Mouse (Mus musculus) frontal cortex, adult 2 months (tissue): ENCODE measurements around the gene Fat3. TPM values are rescaled to one million over a fixed set of nuclear protein-coding genes. Genes with fewer than 3 reads are reported as not detected.
A peak's percentile ranks its signal among the peaks of the same experiment; 100 is the strongest.

Experiments
- DNase-seq, 2 experiments: peaks; one replicate each; pipeline ENCODE4 v3.0.0; 2022; ENCODE audit warnings: low spot score in 1 of 2; ENCODE audit errors: extremely low spot score in 1 of 2
- polyA plus RNA-seq: library from polyadenylated mRNA; depleted of rRNA; stranded (reverse); fragments of >200 nt; gene quantifications from 2 replicates; pipeline ENCODE4 v1.2.3, GENCODE M21; 2012

Gene Fat3
- polyA plus RNA-seq, 1 experiment = 39.0 TPM

- DNase-seq = no peak
These were observed 348.1 kb downstream of the Fat3 start for GRCm38 (mm10) chr9:16152756-16153579.

DNA sequence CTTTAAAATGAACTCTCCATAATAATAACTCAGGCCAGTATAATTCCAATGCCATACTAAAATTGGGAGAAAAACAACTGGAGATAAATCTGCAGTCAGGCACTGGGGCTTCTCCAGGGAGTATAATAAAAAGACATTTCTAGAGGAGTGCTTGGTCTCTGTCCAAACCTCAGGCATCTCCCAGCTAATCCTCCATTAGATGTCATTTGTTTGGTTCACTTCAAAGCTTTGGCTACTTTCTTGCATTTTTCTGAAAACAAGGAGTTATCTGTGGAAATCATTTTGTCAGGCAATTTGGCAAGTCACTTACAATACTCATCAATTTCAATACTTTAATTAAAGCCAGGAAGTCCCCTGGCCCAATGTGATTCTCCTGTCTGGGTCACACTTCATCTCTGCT lies 351.0 kb downstream of the Fat3 start:
- no peak for DNase-seq

DNA sequence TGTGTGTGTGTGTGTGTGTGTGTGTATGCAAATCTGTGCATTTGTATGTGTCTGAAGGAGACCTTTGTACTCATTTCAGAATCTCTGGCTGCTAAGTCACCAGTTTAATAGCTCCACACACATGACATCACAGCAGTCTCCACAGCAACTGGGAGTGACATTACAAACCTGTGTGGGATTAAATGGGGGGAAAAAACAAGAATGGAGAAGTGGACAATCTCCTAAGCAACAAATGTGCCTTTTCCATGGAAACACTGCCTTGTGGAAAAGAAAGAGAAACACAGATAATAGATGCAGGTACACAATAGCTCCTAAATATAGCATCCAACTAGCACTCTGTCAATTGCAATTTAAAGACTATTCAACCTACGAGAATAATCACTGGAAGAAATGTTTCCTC lies 353.4 kb downstream of the Fat3 start:
- no peak for DNase-seq

GRCm38 (mm10) chr9:16144684-16145083 lies 356.4 kb downstream of the Fat3 start:
- no peak for DNase-seq

- DNase-seq = no peak
These were observed 361.8 kb downstream of the Fat3 start for GRCm38 (mm10) chr9:16139300-16139699.

DNA sequence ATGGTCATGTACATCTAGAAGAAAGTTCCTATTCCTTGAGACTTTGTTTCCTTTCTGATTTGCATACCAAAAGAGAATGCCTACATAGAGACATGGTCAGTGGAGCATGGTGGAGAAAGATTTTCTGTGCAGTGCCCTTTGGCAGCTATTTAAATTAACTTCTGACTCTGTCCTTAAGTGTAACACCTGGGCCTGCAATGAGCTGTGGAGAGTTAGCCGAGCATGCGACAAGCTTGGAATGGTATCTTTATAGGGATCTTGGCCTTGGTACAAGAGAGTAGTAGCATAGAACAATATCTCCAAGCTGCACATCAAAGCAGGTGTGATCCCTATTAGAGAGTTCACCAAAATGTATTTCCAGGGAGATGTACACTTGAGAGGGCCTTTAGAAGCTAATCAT lies 368.0 kb downstream of the Fat3 start:
- DNase-seq = no peak

- no peak for DNase-seq
These were observed 368.5 kb downstream of the Fat3 start for GRCm38 (mm10) chr9:16132594-16132993.

DNA sequence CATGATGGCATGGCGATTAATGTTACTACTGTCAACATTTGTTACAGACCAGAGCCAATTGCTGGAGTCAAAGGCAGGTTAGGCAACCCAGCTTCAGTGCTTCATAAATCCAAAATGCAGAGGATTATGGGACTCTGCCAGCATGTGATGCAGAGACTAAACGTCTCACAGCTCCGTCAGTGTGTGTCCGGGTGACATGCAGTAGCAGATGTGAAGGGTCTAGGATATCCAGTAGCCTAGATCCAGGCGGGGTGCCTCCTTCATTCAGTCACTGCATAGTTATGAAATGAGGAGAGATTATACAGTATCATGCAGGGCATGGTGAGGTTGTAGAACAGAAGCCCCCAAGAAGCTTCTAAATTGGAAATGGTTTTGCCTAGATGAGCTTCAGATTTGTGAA lies 379.3 kb downstream of the Fat3 start:
- no peak for DNase-seq

- DNase-seq = peak; percentile 17 to 37
These were observed 386.1 kb downstream of the Fat3 start for GRCm38 (mm10) chr9:16114821-16115485.

GRCm38 (mm10) chr9:16113936-16114642 lies 387.0 kb downstream of the Fat3 start:
- peak; percentile 88 to 89 for DNase-seq

GRCm38 (mm10) chr9:16107900-16108299 lies 393.2 kb downstream of the Fat3 start:
- DNase-seq = no peak

DNA sequence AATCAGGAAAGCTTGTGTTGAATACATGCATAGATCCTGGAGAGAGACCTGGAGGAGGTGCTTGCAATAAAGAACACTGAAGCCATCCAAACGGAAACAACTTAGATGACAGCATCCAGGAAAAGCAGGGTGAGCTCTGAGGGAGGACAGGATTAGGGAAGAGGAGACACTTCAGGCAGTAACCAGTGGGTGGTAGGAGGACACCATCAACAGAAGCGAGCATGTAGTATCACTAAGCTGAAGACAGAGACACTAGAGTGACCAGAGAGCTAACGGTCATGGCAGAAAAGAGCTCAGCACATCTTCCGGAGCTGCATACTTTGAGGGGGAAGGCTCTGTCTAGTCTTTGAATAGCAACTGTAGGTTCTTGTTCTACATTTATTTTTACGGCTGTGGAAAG lies 393.7 kb downstream of the Fat3 start:
- DNase-seq = no peak

GRCm38 (mm10) chr9:16098553-16098952 lies 402.5 kb downstream of the Fat3 start:
- no peak for DNase-seq

DNA sequence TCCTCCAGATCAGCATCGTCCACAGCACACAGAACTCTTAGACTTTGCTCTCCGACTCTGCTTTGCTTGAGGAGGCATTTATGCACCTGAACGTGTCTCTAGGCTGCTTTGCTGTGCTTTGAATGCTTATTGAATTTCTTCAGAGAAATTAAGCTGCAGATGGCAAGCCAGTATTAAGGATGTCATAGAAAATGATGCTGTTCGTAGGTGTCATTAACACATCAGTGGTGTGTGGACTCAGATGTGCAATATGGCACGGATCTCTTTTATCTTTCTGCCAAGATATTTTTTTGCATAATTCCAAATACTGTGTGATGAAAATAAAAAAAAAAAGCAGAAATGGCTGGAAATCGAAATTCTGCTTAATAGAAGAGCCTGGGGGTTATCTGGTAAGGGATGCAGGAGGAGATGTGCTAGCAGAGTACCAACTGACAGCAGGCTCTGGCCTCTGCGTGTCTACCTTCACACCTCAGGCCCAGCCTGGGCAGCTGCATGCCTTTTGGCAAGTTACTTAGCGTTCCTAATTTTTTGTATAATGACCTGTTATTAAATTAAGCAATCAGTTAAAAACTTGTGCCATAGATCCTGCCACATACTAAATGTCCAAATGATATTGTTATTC lies 407.9 kb downstream of the Fat3 start:
- DNase-seq = no peak

- no peak for DNase-seq
These were observed 408.8 kb downstream of the Fat3 start for GRCm38 (mm10) chr9:16092051-16092967.

- no peak for DNase-seq
These were observed 421.8 kb downstream of the Fat3 start for GRCm38 (mm10) chr9:16079292-16079691.

DNA sequence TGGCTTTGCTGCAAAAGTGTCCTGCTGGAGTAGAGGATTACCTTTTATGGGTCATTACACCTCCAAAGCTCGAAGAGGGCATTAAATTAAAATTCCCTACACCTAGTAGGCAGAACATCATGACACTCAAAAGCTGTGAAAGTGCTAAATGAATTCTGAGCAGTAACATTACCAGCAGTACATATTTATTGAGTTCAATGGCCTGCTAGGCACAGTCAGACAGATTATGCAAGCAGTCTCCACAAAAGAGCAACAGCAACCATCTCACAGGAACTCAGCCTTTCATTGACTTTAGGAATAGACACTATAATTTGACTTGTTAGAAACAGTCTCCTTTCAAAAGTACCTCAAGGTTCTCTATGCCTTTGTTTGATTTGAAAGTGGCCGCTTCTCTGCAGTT lies 426.4 kb downstream of the Fat3 start:
- no peak for DNase-seq

GRCm38 (mm10) chr9:16074116-16074515 lies 427.0 kb downstream of the Fat3 start:
- no peak for DNase-seq

DNA sequence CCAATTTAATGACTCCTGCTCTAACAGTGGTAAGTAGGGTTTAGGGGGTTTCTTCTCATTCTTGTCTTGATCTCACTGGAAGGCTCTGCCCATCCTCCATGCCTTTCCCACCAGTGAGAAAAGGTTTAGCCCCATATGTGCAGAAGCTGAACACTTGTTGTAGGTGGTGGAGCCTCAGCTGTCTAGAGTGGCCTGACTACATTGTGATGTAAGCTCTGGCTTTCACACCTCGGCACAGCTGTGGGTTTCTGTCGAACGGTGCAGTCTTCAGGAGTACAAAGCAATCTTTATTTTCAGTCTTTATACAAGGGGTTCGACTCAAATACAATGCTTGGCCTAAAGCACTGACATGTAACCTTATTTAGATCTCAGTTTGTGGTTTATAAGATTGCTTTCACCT lies 437.6 kb downstream of the Fat3 start:
- DNase-seq = no peak

DNA sequence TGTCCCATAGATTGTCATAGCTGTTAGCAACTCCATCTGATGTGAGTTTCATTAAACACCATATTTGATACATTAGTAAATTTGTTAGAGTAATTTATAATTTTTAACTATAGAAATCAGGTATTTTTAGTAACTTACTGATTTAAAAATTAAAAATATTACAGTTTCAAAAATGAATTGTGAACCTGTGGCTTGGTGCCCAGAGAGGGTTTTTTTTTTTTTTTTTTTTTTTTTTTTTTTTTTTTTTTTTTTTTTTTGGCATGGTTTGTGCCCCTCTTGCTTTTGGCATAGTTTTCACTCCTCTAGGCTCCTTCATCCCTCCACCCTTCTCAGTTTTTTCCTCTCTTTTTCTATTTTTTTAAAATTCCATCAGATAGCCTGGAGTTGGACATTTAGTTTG lies 438.6 kb downstream of the Fat3 start:
- no peak for DNase-seq
